Mouse (Mus musculus) layer of hippocampus, postnatal 36 days (tissue): Measurements from ENCODE around the gene Serpina3c. TPM values are rescaled to one million over a fixed set of nuclear protein-coding genes. Genes with fewer than 3 reads are reported as not detected.

Source experiments
- DNase-seq, 2 experiments: peaks; one replicate each; pipeline ENCODE4 v3.0.0; 2022
- total RNA-seq, 2 experiments: library from RNA; stranded (reverse); gene quantifications; 2 replicates each; pipeline ENCODE4 v1.2.3; 2021

Serpina3c gene
- total RNA-seq: under 1 TPM; 0.23 to 0.45 TPM

DNA sequence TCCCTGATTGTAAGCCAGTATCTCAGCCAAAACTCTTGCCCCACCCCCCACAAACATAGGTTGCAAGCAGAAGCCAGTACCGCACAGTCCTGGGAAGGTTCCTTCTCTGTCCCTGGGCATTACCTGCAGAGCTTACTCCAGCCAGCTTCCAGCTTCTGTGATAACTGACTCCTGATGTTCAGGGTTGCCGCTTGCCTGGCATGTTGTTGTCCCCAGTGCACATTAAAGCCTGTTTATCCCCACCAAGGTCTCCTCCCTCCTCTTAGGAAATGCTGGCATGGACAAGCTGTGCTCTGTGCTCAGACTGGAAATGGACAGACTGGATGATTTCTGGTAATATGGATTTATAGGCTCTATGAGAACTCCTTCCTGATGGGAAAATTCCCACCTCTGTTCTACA, at the start of gene Serpina3c:
Serpina3c (minus strand) TSS at position 215 of the 400 bp plus-strand sequence.
- no peak for DNase-seq

DNA sequence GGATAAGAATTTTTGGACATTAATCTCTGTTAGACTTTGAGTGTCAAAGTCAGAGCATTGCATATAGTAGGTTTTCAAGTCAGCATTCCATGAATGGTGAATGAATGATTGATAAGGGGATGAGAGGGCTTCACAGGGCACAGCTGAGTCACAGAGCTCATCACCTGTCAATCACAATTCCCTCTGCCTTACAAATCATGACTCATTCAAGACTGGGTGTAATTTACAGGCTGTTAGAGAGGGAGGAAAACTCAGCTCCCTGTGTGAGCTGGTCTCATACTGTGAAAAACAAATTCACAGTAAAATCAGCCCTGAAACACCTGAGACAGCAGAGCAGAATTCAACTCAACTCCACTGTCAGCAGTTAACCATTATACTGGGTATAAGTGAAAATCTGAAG, 37.2 kb upstream of the Serpina3c start:
- DNase-seq: no peak

DNA sequence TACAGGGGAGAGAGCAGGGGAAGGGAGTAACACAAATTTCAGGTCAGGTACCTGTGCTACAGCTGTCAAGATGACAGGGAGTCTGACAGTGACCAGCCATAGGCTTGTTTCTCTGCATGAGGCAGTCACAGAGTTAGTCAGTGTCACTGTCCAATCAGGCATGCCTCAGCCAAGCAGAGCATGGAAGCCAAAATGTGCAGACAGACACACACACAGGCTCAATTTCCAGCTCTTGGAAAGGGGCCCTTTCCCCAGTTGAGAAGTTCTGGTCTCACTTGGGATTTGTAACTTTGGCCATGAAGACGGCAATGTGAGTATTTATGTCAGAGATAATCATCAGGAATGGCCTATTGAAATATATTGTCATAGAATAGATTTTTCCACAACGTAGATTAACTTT, 35.6 kb upstream of the Serpina3c start:
- DNase-seq: no peak

DNA sequence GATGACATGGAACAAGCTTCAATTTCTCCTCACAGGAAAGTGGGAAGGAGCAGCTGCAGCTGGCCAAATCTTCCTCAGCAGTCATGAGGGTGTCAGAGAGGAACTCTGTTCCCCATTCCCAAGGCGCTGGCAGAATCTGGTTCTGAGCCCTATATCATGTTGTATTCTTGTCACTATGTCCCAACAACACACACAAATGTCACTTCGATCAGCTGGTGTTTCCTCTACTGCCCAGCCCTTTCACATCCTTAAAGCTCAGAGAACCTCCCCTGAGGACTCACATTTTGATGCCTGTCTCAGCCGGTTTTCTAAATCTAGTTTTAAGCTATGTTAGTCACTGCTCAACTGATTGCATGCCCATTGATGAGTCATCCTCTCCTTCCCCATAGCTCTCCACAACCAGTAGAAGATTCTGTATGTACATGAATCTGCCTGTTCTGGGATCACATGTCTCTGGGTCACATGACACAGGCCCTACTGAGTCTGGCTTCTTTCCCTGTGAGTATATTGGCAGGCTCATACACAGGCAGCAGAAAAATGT, 32.4 kb upstream of the Serpina3c start:
- peak in 1 of 2 experiments; percentile 10 for DNase-seq

DNA sequence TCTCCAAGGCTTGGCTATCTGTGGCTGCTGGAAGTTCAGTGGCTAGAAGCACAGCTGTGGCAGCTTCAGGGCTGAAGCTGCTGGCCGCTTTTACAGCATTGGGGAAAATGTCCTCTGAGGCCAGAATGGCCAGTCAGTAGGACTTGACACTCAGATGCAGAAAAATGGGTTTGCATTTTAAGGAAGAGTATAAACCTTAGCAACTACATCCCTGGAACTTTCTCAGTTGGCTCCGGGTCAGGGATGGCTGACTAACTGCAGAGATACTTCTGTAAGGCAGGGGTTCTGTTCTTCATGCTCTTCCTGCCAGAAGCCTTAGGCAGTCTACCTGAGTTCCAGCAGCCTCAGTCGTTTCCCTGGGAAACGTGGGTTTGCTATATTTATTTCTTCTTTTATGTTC, 31.4 kb upstream of the Serpina3c start:
- DNase-seq: no peak

DNA sequence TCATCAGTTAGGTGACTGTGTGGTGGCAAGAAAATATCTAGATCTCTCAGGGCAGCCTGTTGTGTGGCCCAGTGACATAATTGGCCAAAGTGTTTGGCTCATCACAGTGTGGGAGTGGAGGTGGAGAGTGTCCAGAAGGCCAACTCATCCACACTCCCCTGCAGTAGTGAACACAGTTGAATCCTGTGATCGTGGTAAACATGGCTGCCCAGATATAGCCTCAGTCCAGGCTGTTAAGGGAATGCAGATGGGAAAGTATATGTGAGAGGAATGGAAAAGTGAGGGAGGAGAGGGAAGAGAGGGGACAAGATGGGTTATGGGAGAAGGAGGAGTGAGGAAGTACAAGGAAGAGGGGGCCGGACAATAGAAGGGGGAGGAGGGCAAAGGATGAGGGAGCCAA, 25.3 kb upstream of the Serpina3c start:
- no peak for DNase-seq

DNA sequence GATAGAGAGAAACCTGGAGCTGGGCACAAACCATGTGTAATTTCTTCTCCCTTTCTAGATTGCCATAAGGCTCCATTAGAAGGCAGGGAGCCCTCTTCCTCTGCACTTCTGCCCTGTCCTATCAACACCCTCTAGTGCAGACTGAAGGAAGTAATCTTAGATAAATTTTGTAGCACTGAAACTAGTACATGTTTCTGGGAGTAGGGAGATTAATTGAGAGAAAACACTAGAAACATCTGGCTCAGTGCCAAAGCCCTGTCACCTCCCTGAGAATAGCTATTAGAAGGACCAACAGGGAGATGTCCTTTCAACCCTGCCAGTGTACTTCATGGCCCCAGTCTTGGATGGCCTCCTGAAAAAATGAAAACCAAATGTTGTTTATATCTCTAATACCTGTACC, 24.9 kb upstream of the Serpina3c start:
- DNase-seq: no peak

DNA sequence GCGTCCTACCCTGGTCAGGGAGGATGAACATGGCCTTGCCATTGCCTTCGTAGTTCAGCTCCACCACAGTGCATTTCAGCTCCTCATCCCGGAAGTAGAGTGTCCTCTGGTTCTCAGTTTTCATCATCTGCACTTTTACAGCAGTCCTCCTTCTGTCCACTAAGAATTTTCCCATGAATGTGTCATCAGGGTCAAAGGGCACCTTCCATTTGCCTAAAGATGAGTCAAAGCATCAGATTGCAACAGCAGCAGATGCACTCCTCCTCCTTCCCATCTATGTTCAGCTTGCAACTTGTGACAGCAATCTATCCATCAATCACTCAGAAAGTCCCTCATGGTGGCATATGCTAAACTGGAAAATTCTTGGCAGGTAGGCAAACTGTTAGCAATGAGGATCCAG, 22.0 kb upstream of the Serpina3c start:
- DNase-seq: no peak

DNA sequence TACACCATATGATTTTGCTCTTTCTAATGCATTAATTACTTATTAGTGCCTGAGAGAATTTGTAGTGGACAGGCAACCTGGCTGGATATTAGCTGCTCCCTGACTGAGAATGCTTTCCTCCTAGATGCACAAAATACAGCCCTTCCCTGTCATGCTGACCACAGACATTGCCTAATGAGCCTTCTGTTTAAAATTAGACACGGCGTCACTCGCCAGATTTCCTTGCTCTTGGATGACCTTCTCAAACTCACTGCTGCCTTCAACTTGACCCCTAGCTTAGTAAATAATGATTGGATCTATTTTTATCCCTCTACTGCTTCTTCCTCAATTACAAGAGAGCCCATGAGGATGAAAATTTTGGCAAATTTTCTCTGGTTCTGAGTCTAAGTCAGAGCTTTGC, 21.1 kb upstream of the Serpina3c start:
- DNase-seq: no peak

- DNase-seq: no peak
Observed at GRCm38 (mm10) chr12:104153041-104153645, 527 bp downstream of the Serpina3c start.

GRCm38 (mm10) chr12:104151989-104152388, 1.7 kb downstream of the Serpina3c start:
- DNase-seq: peak; percentile 10 to 32

GRCm38 (mm10) chr12:104145571-104145970, 8.1 kb downstream of the Serpina3c start:
- DNase-seq: no peak

- DNase-seq: no peak
Observed at GRCm38 (mm10) chr12:104143286-104143685, 10.4 kb downstream of the Serpina3c start.

GRCm38 (mm10) chr12:104142427-104142826, 11.2 kb downstream of the Serpina3c start:
- DNase-seq: no peak

DNA sequence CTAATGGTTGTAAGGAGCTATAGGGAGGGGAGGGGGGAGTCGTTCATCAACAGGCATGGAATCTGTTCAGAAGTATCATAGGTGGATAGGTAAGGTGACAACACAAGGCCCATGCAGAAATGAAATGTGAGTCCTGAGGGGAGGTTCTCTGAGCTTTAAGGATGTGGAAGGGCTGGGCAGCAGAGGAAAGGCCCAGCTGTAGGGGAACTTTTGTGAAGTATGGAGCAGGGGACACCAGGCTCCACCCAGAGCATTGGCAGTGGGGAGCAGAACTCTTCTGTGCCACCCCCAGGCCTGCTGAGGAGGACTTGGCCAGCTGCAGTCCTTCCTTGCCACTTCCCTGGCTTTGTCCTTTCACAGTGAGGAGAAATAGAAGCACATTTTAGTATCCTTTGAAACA, 12.2 kb downstream of the Serpina3c start:
- no peak for DNase-seq

GRCm38 (mm10) chr12:104140543-104141103, 13.0 kb downstream of the Serpina3c start:
- DNase-seq: no peak

- DNase-seq: no peak
Observed at GRCm38 (mm10) chr12:104138216-104138615, 15.5 kb downstream of the Serpina3c start.

- no peak for DNase-seq
Observed at GRCm38 (mm10) chr12:104131041-104131440, 22.6 kb downstream of the Serpina3c start.

DNA sequence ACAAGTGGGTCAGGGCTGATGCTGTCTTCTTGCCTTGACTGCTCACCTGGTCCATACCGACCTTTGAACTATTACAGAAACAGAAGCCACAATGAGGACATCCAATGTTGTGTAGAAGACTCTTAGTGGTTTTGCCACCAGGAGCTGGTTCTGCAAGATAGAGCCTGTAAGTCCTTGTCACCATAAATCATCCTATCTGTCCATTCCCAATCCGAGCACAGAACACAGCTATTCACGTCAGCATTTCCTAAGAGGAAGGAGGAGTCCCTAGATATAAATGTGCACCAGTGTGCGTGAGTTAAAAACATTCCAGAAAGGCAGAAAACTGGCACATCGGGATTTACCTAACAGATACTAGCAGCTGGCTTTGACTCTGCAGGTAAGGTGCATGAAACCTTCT, 26.0 kb downstream of the Serpina3c start, which contains the start of gene Serpina3b:
Serpina3b (plus strand) TSS at position 301 of the 400 bp plus-strand sequence.
- DNase-seq: no peak

DNA sequence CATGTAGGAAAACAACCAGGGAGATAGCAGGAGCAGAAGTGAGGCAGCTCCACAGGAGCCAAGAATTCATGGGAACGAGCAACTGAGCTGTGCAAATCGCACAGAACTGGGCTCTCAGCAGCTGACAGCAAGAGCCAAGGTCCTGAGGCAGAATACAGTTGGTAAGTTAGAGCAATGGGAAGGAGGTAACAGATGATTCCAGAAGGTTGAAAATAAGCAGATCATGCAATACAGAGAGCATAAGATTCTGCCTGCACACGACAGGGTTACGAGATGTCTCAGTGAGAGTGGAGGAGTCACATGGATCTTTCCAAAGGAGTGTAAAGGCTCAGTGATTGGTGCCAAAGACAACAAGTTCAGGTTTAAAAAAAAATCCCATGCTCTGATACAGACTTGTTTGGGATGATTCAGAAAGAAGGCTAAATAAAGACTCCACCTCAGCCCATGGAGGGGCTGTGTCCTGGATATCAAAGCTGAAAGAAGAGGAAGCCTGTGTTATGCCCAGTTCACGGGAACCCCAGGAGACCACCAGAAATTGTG, 28.6 kb downstream of the Serpina3c start:
- no peak for DNase-seq

DNA sequence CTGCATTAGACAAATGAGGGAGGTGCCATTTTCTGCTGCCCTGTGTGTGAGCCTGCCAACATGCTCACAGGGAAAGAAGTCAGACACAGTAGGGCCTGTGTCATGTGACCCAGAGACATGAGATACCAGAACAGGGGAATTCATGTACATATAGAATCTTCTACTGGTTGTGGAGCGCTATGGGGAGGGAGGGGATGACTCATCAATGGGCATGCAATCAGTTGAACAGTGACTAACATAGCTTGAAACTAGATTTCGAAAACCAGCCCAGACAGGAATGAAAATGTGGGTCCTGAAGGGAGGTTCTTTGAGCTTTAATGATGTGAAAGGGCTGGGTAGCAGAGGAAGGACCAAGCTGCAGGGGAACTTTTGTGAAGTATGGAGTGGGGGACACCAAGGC, 29.7 kb downstream of the Serpina3c start:
- no peak for DNase-seq

- DNase-seq: no peak
Observed at GRCm38 (mm10) chr12:104123097-104123496, 30.6 kb downstream of the Serpina3c start.

DNA sequence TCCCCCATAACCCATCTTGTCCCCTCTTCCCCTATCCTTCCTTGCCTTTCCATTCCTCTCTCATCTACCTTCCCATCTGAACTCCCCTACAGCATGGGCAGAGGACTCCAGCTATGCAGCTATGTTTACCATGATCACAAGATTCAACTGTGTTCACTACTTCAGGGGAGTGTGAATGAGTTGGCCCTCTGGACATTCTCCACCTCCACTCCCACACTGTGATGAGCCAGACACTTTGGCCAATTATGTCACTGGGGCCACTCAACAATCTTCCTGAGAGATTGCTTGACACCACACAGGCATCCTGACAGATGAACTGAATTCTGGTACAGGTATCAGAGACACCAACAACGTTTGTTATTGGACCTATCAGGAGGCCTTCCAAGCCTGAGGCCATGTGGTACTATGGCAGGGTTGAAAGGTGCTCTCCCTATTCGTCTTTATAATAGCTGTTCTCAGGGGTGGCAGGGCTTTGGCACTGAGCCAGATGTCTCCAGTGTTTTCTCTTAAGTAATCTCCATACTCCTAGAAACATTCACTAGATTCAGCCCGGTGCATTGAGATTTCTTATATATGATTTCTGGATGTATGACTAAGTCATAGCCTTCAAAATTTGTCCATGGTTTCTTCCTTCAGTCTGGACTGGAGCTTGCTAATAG, 38.6 kb downstream of the Serpina3c start:
- no peak for DNase-seq
